Mouse (Mus musculus) lung, postnatal 14 days (tissue): ENCODE measurements around the gene Clint1.
"Not testable (repeated sequence)": the region's sequence is repeated elsewhere in the genome, so short reads cannot be mapped to it uniquely, and the experiment has no call there.

ENCODE experiments used
- DNase-seq: peaks from one replicate; pipeline ENCODE4 v3.0.0; 2021

Clint1 gene

GRCm38 (mm10) chr11:45849203-45849602, 2.6 kb upstream of the Clint1 start:
- DNase-seq: no peak

DNA sequence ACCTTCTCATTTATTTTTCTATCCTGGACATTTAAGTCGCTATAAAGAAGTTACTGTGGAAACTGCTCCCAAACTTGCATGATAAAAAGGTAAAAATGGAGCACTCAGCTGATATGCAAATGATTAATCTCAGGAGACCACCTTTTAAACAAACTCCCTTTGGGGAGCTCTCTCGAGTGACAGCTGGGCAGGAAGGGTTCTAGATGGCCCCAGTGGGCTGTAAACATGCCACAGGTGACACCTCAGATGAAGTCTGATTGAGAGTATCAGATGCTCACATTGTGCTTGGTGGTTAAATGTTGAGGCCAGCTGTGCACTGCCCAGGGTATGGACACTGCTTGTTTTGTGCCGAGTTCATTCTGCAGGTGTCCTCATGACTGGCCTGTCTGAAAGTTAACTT, 2.0 kb upstream of the Clint1 start:
- no peak for DNase-seq

GRCm38 (mm10) chr11:45850317-45850716, 1.5 kb upstream of the Clint1 start:
- no peak for DNase-seq

GRCm38 (mm10) chr11:45852124-45852994, 508 bp downstream of the Clint1 start:
- peak; percentile 36 for DNase-seq

- no peak for DNase-seq
Observed at GRCm38 (mm10) chr11:45852995-45853317, 1.1 kb downstream of the Clint1 start.

DNA sequence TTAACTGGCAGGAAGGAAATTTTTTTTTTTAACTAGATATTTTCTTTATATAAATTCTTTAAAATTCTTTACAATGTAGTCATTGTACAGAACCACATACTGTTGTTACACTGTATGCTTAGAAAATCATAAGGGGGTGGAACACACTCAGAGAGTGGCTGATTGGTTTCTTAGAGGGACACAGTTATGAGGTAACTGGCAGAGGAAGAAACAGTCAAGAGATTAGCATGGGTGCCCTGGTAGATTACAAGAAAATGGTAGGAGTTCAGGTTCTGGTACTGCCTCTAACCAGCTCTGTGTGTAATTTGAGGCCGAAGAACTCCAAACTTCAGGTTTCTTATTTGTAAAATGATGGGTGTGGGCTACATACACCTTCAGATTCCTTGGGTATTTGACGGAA, 2.1 kb downstream of the Clint1 start:
- DNase-seq: no peak

DNA sequence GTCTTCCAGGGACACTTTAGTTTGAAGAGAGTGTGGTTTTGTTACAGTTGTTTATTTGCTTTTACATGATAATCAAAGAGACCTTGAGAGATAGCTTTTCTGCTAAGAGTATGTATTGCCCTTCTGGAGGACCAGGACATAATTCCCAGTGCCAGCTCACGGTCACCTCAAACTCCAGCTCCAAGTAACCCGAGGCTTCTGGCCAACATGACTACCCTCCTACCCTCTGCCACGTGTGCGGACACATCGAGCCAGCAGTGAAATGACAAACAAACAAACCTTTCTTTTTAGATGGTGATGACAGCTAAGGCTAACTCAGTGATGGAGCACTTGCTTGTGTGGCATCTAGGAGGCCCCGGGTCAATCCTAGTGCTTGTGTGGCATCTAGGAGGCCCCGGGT, 2.5 kb downstream of the Clint1 start:
- no peak for DNase-seq

DNA sequence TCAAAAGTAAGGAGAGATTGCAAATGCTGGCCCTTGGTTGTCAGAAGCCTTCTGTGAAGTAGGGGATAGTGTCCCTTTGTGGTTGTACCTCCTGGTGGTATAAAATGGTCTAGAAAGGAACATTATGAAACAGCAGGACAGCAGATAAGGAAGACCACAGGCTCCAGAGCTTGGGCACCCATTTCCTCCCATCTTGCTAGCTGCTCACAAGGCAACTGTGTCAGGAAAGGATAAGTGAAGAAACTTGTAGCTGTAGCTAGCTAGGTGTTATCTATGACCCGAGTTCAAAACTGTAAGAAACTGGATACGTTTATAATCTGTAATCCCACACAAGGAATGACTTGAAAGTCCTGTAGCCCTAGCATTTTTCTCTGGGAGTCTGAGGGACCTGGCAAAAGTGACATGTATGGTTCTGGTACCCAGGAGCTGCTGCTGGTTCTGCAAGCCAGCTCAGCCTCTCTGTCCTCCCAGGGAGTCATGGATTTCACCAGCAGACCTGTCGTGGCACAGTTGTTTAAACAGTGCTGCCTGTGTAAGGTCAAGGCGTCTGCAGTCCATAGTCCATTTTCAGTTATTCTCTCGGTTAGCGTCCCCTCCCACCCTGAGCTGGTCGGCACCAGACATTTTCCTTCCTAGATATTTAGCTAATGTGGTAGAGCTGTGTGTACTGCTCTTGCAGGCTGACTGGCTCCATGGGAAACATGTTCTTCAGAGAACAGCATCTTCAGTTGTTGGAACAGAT, 3.7 kb downstream of the Clint1 start:
- no peak for DNase-seq

- DNase-seq: no peak
Observed at GRCm38 (mm10) chr11:45856149-45856516, 4.3 kb downstream of the Clint1 start.

DNA sequence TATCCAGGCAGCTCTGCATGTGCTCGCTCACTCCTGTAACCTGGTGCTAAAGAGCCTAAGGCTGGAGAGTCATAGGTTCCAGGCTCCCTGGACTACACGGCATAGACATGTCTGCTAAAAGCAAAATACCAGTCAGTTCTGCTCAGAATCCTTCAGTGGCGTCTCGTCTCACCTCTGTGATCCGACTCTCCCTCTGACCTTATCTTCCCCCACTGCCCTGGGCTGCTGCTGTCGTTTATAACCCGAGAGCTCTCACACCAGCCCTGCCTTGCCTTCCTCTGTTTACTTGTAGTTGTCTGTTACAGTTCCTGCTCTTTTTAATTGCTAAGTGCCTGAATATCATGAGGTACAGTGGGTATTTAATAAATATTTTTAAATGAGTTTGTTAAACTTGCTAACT, 9.5 kb downstream of the Clint1 start:
- DNase-seq: no peak

DNA sequence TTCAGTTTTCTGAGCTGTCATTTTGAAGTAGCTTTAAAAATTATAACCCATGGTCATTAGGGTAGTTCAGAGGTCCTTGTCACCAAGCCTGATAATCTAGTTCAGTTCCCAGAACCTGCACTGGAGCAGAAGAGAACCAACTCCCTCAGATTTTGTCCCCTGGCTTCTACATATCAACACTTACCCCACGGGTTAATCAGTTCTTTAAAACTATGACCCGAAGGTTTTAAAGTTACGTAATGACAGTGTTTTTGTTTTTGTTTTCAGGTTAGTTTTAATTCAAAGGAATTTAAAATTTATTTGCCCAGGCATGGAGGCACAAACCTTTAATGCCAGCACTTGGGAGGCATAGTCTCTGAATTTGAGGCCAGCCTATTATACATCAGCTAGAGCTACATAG, 12.6 kb downstream of the Clint1 start:
- no peak for DNase-seq

GRCm38 (mm10) chr11:45865861-45866260, 14.0 kb downstream of the Clint1 start:
- DNase-seq: no peak

GRCm38 (mm10) chr11:45866534-45866933, 14.7 kb downstream of the Clint1 start:
- DNase-seq: no peak

- DNase-seq: no peak
Observed at GRCm38 (mm10) chr11:45873666-45874065, 21.8 kb downstream of the Clint1 start.

DNA sequence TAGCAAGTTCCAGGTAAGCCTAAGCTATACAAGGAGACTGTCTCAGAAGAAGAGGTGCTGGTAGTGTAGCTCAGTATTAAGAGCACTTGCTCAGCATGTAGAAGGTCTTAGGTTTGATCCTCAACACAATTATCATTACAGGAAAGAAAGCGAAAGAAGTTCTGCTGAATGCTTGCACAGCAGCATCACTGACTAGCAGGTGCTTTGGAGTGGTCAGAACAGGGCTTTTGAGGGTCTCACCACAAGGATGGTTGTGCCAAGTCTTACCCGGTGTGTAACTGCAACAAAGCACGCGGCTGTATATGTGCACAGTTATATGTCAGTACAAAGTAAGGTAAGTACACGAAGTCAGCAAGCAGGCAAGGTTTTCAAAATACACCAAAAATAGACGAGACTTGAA, 22.4 kb downstream of the Clint1 start:
- no peak for DNase-seq

- no peak for DNase-seq
Observed at GRCm38 (mm10) chr11:45875351-45875935, 23.6 kb downstream of the Clint1 start.

GRCm38 (mm10) chr11:45876036-45876435, 24.2 kb downstream of the Clint1 start:
- DNase-seq: no peak

GRCm38 (mm10) chr11:45879366-45879765, 27.5 kb downstream of the Clint1 start:
- not testable (repeated sequence) for DNase-seq

- peak; percentile 59 for DNase-seq
Observed at GRCm38 (mm10) chr11:45881026-45881682, 29.3 kb downstream of the Clint1 start.

DNA sequence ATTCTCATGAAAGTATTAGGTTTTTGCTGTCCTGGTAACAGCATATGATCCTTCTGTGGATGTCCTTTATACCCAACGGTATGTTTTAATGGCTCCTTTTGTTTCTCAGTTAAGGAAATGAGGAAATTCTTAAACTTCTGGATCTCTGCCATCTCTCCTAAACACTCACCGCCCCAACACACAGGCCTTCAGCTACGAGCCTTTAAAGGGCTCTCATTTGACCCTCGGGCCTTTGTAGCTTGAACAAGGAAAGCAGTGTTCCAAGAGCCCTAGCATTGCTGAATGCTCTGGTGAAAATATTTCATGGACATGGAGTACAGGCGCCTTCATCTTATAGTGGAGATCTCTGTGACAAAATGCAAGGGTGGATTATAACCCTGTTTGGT, 29.8 kb downstream of the Clint1 start:
- DNase-seq: no peak

GRCm38 (mm10) chr11:45883270-45883931, 31.6 kb downstream of the Clint1 start:
- peak; percentile 54 for DNase-seq

DNA sequence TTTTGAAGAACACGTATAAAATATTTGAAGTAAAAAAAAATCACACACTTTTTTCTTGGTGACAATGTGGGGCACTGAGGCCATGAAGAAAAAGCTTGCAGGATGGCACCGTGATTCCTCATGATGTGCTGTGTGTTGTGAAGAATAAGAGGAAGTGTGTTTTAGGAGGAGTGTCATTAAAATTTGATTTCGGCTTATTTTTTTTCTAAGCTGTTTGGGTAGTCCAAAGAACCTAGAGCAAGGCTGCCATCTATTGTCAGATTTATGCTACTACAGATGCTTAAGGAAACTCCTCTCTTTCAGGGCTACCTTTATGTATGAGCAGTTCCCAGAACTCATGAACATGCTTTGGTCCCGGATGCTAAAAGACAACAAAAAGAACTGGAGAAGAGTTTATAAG, 32.2 kb downstream of the Clint1 start:
- no peak for DNase-seq
